Mouse (Mus musculus): ENCODE results near the gene Rab36. TPM values are rescaled to one million over a fixed set of nuclear protein-coding genes. Genes with fewer than 3 reads are reported as not detected.
A peak's percentile ranks its signal among the peaks of the same experiment; 100 is the strongest.

The Rab36 gene
- polyA plus RNA-seq, 1 experiment = 1.4 TPM

- H3K36me3 ChIP-seq (ENCODE audit: control insufficient read depth, insufficient read depth, low read length) = no peaks in the 10 kb centered on the region
- no peak overlapping the region for H3K4me3 ChIP-seq (ENCODE audit: control insufficient read depth, insufficient read depth, low read length)
- H3K27ac ChIP-seq (ENCODE audit: control insufficient read depth, insufficient read depth, low read length) = no peak overlapping the region
- DNase-seq = no peak
- 94% methylated on average over 2 of the region's 2 CpGs for WGBS
- no peak for TF ChIP-seq POLR2A (IDR thresholded peaks at IDR 0.05; ENCODE audit: control insufficient read depth, extremely low read depth, insufficient read depth, low read length, poor library complexity)
- no peaks in the 10 kb centered on the region for H3K4me1 ChIP-seq (replicated peaks; ENCODE audit: control insufficient read depth, insufficient read depth, low read length)
- no peaks in the 10 kb centered on the region for H3K27me3 ChIP-seq (ENCODE audit: control insufficient read depth, insufficient read depth, low read length)
These were observed 16.6 kb upstream of the Rab36 start for GRCm38 (mm10) chr10:75020271-75020670.

DNA sequence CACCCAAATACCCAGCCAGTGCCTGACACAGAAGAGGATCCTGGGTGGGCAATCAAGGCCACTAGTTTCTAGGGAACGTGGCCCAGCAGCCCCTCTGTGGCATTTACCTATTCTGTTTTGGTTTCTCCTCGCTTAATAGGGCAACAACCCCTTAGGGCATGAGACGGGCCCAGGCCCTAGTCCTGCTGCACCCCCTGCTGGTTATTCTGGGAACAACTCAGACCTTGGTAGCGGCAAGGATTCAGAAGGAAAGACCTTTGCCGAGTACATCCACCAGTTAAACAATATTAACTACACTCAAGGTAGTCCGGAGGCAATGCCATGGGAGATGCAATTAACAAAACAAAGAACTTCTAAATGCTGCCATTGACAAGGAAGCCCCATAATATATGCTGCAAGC lies 15.7 kb upstream of the Rab36 start:
- H3K4me1 ChIP-seq (replicated peaks; ENCODE audit: control insufficient read depth, insufficient read depth, low read length) = no peaks in the 10 kb centered on the region
- peak; percentile 69 for DNase-seq
- H3K27me3 ChIP-seq (ENCODE audit: control insufficient read depth, insufficient read depth, low read length) = no peaks in the 10 kb centered on the region
- H3K36me3 ChIP-seq (ENCODE audit: control insufficient read depth, insufficient read depth, low read length) = no peaks in the 10 kb centered on the region
- TF ChIP-seq CTCF (IDR thresholded peaks at IDR 0.05; ENCODE audit: borderline replicate concordance, control insufficient read depth, extremely low read depth, insufficient read depth, low read length, poor library complexity) = peak; percentile 65; the same call in 1 of the 2 replicates
- TF ChIP-seq POLR2A (IDR thresholded peaks at IDR 0.05; ENCODE audit: control insufficient read depth, extremely low read depth, insufficient read depth, low read length, poor library complexity) = no peak
- H3K4me3 ChIP-seq (ENCODE audit: control insufficient read depth, insufficient read depth, low read length) = no peak overlapping the region
- H3K27ac ChIP-seq (ENCODE audit: control insufficient read depth, insufficient read depth, low read length) = no peak overlapping the region
- WGBS = 13% methylated on average over 6 of the region's 6 CpGs

DNA sequence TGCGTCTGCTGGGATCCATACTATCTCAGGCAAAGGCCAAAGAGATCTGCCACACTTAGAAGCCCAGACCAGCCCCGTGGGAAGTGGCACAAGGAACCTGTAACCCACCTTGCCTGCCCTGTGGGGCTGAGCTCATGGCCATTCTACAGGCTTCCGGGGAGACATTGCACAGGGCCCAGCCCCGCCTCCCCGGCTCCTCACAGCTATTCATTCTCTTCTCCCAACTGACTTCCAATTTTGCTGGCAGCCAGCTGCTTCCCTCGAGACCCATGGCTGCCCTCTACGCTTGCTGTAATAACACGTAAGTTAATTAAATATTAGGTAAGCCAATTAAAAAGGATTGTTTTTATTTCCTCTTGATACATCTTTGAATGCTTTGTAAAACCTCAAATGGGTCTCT lies 10.4 kb upstream of the Rab36 start:
- no peak for DNase-seq
- TF ChIP-seq POLR2A (IDR thresholded peaks at IDR 0.05; ENCODE audit: control insufficient read depth, extremely low read depth, insufficient read depth, low read length, poor library complexity) = no peak
- no peak for TF ChIP-seq CTCF (IDR thresholded peaks at IDR 0.05; ENCODE audit: borderline replicate concordance, control insufficient read depth, extremely low read depth, insufficient read depth, low read length, poor library complexity)
- Histone ChIP-seq H3K27ac (ENCODE audit: control insufficient read depth, insufficient read depth, low read length) (no peak overlapping the region), H3K27me3 (ENCODE audit: control insufficient read depth, insufficient read depth, low read length) (no peaks in the 10 kb centered on the region), H3K36me3 (ENCODE audit: control insufficient read depth, insufficient read depth, low read length) (no peaks in the 10 kb centered on the region), H3K4me3 (ENCODE audit: control insufficient read depth, insufficient read depth, low read length) (no peak overlapping the region), H3K4me1 (replicated peaks; ENCODE audit: control insufficient read depth, insufficient read depth, low read length) (no peaks in the 10 kb centered on the region)
- 85% methylated on average over 8 of the region's 8 CpGs for WGBS

- WGBS = 93% methylated on average over 8 of the region's 8 CpGs
- DNase-seq = no peak
- Histone ChIP-seq H3K27me3 (ENCODE audit: control insufficient read depth, insufficient read depth, low read length) (no peaks in the 10 kb centered on the region), H3K36me3 (ENCODE audit: control insufficient read depth, insufficient read depth, low read length) (no peaks in the 10 kb centered on the region), H3K27ac (ENCODE audit: control insufficient read depth, insufficient read depth, low read length) (no peak overlapping the region), H3K4me1 (replicated peaks; ENCODE audit: control insufficient read depth, insufficient read depth, low read length) (no peaks in the 10 kb centered on the region), H3K4me3 (ENCODE audit: control insufficient read depth, insufficient read depth, low read length) (no peak overlapping the region)
- TF ChIP-seq POLR2A (IDR thresholded peaks at IDR 0.05; ENCODE audit: control insufficient read depth, extremely low read depth, insufficient read depth, low read length, poor library complexity) (no peak), CTCF (IDR thresholded peaks at IDR 0.05; ENCODE audit: borderline replicate concordance, control insufficient read depth, extremely low read depth, insufficient read depth, low read length, poor library complexity) (no peak)
These were observed 8.1 kb upstream of the Rab36 start for GRCm38 (mm10) chr10:75028743-75029142.

DNA sequence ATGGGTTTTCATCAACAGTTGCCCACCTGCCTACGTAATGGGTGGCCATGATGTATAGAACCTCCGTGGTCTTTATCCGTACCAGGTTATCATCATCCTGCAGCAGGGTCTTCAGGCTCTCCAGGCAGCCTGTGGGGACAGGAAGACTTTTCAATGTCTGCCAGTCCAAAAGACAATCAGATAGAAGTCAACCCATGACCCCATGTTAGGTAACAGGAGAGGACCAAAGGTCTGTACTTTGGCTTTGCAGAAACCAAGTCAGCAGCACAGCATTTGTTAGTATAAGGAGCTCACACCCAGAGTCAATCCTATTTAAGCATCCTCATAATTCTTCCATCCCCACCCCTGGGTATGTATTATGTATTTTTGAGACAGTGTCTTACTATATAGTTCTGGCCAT lies 7.2 kb upstream of the Rab36 start:
- Histone ChIP-seq H3K27me3 (ENCODE audit: control insufficient read depth, insufficient read depth, low read length) (no peaks in the 10 kb centered on the region), H3K4me1 (replicated peaks; ENCODE audit: control insufficient read depth, insufficient read depth, low read length) (no peaks in the 10 kb centered on the region), H3K36me3 (ENCODE audit: control insufficient read depth, insufficient read depth, low read length) (no peaks in the 10 kb centered on the region), H3K4me3 (ENCODE audit: control insufficient read depth, insufficient read depth, low read length) (no peak overlapping the region), H3K27ac (ENCODE audit: control insufficient read depth, insufficient read depth, low read length) (no peak overlapping the region)
- 91% methylated on average over 3 of the region's 3 CpGs for WGBS
- no peak for DNase-seq
- TF ChIP-seq POLR2A (IDR thresholded peaks at IDR 0.05; ENCODE audit: control insufficient read depth, extremely low read depth, insufficient read depth, low read length, poor library complexity) = no peak
- no peak for TF ChIP-seq CTCF (IDR thresholded peaks at IDR 0.05; ENCODE audit: borderline replicate concordance, control insufficient read depth, extremely low read depth, insufficient read depth, low read length, poor library complexity)

DNA sequence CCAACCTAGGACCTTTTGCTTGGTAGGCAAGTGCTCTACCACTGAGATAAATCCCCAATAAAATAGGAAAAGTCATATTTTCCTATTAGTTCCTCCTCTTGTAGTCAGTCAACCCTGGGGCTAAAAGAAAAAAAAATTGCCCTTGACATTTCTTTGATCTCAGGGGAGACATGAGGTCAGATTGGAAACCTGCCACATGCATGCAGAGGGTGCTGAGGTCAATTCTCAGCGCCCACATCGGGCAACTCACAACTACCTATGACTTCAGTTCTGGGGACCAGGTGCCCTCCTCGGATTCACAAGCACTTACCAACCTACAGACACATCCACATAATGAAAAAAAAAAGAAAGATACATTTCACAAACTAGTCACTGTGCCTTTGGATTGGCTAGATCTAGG lies 6.6 kb upstream of the Rab36 start:
- no peak overlapping the region for H3K27ac ChIP-seq (ENCODE audit: control insufficient read depth, insufficient read depth, low read length)
- no peaks in the 10 kb centered on the region for H3K36me3 ChIP-seq (ENCODE audit: control insufficient read depth, insufficient read depth, low read length)
- 71% methylated on average over 3 of the region's 3 CpGs for whole genome bisulfite sequencing
- no peak for DNase-seq
- H3K4me1 ChIP-seq (replicated peaks; ENCODE audit: control insufficient read depth, insufficient read depth, low read length) = no peaks in the 10 kb centered on the region
- no peak overlapping the region for H3K4me3 ChIP-seq (ENCODE audit: control insufficient read depth, insufficient read depth, low read length)
- no peaks in the 10 kb centered on the region for H3K27me3 ChIP-seq (ENCODE audit: control insufficient read depth, insufficient read depth, low read length)
- TF ChIP-seq CTCF (IDR thresholded peaks at IDR 0.05; ENCODE audit: borderline replicate concordance, control insufficient read depth, extremely low read depth, insufficient read depth, low read length, poor library complexity) (no peak), POLR2A (IDR thresholded peaks at IDR 0.05; ENCODE audit: control insufficient read depth, extremely low read depth, insufficient read depth, low read length, poor library complexity) (no peak)

DNA sequence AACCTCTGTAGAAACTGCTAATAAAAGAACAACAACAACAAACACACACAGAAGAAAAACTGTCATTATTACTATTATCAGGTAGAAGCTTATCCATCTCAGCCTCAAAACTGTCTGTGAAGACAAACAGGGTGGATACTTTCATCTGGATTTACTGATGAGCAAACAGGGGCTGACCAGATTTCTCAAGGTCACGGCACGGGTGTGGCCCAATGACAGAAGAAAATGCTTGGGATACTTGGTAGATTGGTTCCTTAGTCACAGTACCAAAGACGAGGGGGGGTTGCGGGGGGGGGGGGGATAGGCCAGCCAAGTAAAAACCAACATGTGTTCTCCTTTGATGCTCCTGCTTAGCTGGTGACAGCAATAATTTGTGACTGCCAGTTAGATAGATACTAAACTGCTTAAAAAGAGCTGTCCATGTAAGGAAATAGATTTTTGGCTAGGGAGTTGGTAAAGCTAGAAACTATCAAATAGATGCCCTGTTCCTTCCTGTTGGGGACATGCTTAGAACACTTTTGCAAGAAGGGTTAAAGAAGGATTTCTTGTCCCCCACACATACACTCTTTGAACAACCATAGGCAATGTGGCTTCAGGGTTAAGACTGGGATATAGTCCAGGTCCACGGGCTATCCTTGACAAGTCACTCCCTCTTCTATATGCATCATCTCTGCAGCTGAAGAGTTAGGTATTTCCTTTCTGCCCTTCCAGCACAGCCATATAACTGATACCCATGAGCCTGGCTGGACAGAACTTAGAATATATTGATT lies 5.3 kb upstream of the Rab36 start:
- H3K4me1 ChIP-seq (replicated peaks; ENCODE audit: control insufficient read depth, insufficient read depth, low read length) = no peaks in the 10 kb centered on the region

More for the DNA sequence above, 5.3 kb upstream of the Rab36 start:
- no peak overlapping the region for H3K4me3 ChIP-seq (ENCODE audit: control insufficient read depth, insufficient read depth, low read length)
- DNase-seq = no peak
- no peaks in the 10 kb centered on the region for H3K27me3 ChIP-seq (ENCODE audit: control insufficient read depth, insufficient read depth, low read length)
- H3K36me3 ChIP-seq (ENCODE audit: control insufficient read depth, insufficient read depth, low read length) = no peaks in the 10 kb centered on the region
- WGBS = 82% methylated on average over 5 of the region's 5 CpGs
- H3K27ac ChIP-seq (ENCODE audit: control insufficient read depth, insufficient read depth, low read length) = no peak overlapping the region
- TF ChIP-seq CTCF (IDR thresholded peaks at IDR 0.05; ENCODE audit: borderline replicate concordance, control insufficient read depth, extremely low read depth, insufficient read depth, low read length, poor library complexity) (no peak), POLR2A (IDR thresholded peaks at IDR 0.05; ENCODE audit: control insufficient read depth, extremely low read depth, insufficient read depth, low read length, poor library complexity) (no peak)
